Mouse (Mus musculus) midbrain, embryonic 12.5 days (tissue): ENCODE results near the gene Myt1. TPM values are rescaled to one million over a fixed set of nuclear protein-coding genes. Genes with fewer than 3 reads are reported as not detected.

Experiments
- ATAC-seq: fragments of 200-750 bp; cut with Nextera tagmentation; 2 replicates; pipeline ENCODE4 v1.8.0; 2017; ENCODE audit warnings: low read depth, moderate TSS enrichment, moderate library complexity; ENCODE audit not compliant: low FRiP score
- H3K27ac ChIP-seq: fragments of 300-500 bp; sonication (generic); replicated peaks from 2 replicates; pipeline ENCODE4 v1.5.1; 2016; ENCODE audit warnings: mild to moderate bottlenecking
- H3K27me3 ChIP-seq: fragments of 300-500 bp; sonication (generic); 2 replicates; pipeline ENCODE4 v1.6.1; 2016; ENCODE audit warnings: mild to moderate bottlenecking
- H3K36me3 ChIP-seq: fragments of 300-500 bp; sonication (generic); 2 replicates; pipeline ENCODE4 v1.6.1; 2016
- H3K4me1 ChIP-seq: fragments of 300-500 bp; sonication (generic); 2 replicates; pipeline ENCODE4 v1.6.1; 2016
- H3K4me2 ChIP-seq: fragments of 300-500 bp; sonication (generic); replicated peaks from 2 replicates; pipeline ENCODE4 v1.6.1; 2016; ENCODE audit warnings: mild to moderate bottlenecking, moderate library complexity
- H3K4me3 ChIP-seq: fragments of 300-500 bp; sonication (generic); 2 replicates; pipeline ENCODE4 v1.5.1; 2016; ENCODE audit warnings: mild to moderate bottlenecking
- H3K9ac ChIP-seq: fragments of 300-500 bp; sonication (generic); replicated peaks from 2 replicates; pipeline ENCODE4 v1.6.1; 2016; ENCODE audit warnings: mild to moderate bottlenecking, moderate library complexity
- H3K9me3 ChIP-seq: fragments of 300-500 bp; sonication (generic); 2 replicates; pipeline ENCODE4 v1.6.1; 2016; ENCODE audit warnings: mild to moderate bottlenecking
- WGBS: fragments of 180-500 bp; shearing (Covaris S2); methylation state at CpG from one replicate; pipeline ENCODE4 v1.1.7; 2016; 5-methylcytosine and 5-hydroxymethylcytosine counted together
- polyA plus RNA-seq: library from polyadenylated mRNA; unstranded; fragments of >200 nt; fragmentation: Nextera tagmentation; extraction: Ambion mirVana; gene quantifications from 2 replicates; pipeline ENCODE4 v1.2.1, GENCODE M21; 2016

Gene Myt1
- 66.4 and 76.0 TPM in 2 replicates for polyA plus RNA-seq

DNA sequence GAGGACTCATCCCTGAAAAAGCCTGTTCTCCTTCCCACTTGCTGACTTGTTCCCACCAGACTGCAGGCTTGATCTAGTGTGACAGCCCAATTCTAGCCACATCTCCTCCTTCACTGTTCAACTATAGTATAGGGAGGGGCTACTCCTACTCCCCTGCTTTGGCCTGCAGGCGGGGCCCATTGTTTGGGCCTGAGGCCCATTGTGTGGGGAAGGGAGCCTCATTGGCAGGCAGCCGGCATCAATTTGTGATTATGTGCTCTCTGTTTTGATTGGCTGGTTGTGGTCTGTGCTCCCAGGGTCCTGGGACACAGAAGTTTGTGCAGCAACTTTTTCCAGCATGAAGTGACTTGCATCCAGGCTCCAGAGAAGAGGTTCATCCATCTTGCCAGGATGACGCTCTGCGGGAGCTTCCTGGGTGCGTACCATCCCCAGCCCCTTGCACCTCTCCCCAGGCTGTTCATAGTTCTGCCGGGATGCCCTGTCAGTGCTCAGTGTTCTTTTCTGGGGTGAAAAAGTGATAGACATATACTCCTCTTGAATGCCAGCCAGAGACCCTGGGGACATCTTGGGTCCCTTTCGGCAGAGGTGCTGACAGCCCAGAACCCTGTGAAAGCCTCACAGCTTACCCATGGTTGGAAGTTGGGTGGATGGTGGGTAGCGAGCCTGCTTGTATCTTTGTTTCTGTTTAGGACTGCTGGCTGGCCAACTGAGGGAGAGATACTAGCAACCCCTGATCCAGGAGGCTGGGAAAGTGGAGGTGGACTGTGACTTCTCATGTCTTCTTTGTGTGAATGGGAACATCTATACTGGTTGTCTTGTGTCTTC, at the start of gene Myt1:
TSS of gene Myt1 (plus strand) at position 327 of the 825 bp plus-strand sequence.
- Histone ChIP-seq H3K4me1 (peaks cover 64% of the 10 kb centered on the region), H3K9me3 (no peaks in the 10 kb centered on the region), H3K4me2 (peak within 1 kb of the TSS; percentile 62), H3K36me3 (no peaks in the 10 kb centered on the region), H3K9ac (peak within 1 kb of the TSS; percentile 68), H3K27me3 (no peaks in the 10 kb centered on the region), H3K27ac (peak within 1 kb of the TSS; percentile 97), H3K4me3 (peak within 1 kb of the TSS; percentile 44)
- peak; percentile 90 for ATAC-seq
- 16% methylated on average over 8 of the region's 8 CpGs for WGBS

DNA sequence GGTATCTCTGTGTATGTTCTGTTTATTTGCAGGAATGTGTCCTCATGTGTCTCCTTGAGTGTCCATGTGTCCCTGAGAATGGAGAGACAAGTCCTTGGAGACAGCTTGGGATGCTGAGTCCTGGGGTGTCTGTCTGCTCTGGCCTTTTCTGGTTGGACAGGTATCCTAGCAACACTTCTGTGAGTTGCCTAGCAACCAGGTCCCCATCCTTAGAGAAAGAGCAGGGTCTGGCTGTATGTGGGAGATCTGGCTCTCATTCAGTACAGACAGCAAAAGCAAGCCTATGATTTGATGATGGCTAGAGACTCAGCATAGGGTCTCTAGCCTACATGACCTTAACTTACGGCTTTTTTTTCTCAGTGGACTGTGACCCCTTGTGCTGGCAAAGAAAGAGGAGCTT, 49.4 kb upstream of the Myt1 start:
- Histone ChIP-seq H3K4me3 (no peak overlapping the region), H3K27me3 (no peaks in the 10 kb centered on the region), H3K9ac (peak overlapping the region; percentile 39; the same call in 1 of the 2 replicates), H3K4me1 (peaks cover 40% of the 10 kb centered on the region), H3K9me3 (no peaks in the 10 kb centered on the region), H3K27ac (peak overlapping the region; percentile 88), H3K4me2 (peak overlapping the region; percentile 53), H3K36me3 (peaks cover 5% of the 10 kb centered on the region)
- 53% methylated on average over 1 of the region's 1 CpGs for WGBS
- peak; percentile 68 for ATAC-seq

DNA sequence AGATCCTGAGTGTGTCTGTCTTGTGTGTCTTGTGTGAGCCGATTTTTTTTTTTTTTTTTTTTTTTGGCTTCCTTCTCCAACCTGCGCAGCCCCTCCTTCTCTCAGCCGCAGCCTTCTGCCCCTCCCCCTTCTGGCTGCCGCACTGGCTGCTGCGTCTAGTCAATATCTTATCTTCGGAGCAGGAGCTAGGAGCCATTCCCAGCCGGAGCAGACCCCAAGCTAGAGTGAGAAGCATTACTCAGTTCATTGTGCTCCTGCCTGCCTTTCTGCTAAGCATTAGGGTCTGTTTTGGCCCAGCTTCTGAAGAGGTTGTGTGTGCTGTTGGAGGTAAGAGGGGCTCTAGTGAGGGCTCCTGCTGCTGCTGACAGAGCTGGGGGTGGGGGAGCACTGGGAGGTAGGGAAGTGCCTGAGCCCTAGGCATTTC, 48.2 kb upstream of the Myt1 start, which contains the start of gene Oprl1:
TSS of gene Oprl1 (plus strand) at position 114 of the 424 bp plus-strand sequence.
- Histone ChIP-seq H3K9me3 (no peaks in the 10 kb centered on the region), H3K4me2 (peak within 1 kb of the TSS; percentile 53), H3K27ac (peak within 1 kb of the TSS; percentile 88), H3K4me1 (peaks cover 40% of the 10 kb centered on the region), H3K27me3 (no peaks in the 10 kb centered on the region), H3K36me3 (peaks cover 16% of the 10 kb centered on the region), H3K4me3 (peak within 1 kb of the TSS; percentile 45), H3K9ac (peak within 1 kb of the TSS; percentile 57)
- 2% methylated on average over 7 of the region's 7 CpGs for WGBS
- ATAC-seq: peak; percentile 70

DNA sequence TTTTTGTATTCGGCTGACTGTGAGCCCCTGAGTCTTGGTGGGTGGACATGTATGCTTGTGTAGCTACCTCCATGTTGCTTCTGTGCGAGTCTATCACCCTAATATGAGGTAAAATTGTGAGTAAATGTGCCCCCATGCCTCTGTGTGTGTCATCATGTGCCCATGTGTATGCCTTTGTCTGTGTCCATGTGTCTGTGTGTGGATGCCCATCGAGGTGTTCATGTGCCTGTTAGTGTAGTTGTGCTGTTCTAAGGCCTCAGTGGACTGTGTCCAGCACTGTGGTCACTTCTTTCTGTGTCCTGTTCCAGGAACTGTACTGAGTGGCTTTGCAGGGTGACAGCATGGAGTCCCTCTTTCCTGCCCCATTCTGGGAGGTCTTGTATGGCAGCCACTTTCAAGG, 47.8 kb upstream of the Myt1 start:
- no peaks in the 10 kb centered on the region for H3K9me3 ChIP-seq
- ATAC-seq: peak; percentile 21

DNA sequence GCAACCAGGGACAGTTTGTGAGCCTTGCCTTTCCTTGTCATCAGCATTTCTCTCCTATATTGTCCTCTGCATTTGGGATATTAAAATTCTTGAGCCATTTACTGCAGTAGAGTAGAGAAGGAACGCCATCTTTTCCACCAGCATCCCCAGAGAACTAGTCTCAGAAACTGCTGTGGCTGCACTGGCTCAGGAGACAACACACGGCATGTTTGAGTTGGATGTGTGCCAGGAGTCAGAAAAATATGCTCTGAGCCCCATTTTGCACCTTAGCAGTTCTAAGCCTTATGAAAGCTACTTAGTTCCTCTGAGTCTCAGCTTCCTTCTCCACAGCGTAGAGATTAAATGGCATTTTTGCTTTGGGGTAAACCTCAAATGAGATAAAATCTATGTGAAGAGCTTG, 46.1 kb upstream of the Myt1 start:
- Histone ChIP-seq H3K36me3 (peaks cover 16% of the 10 kb centered on the region), H3K4me3 (no peak overlapping the region), H3K4me2 (peak overlapping the region; percentile 53), H3K27ac (no peak overlapping the region), H3K9ac (no peak overlapping the region), H3K27me3 (no peaks in the 10 kb centered on the region), H3K4me1 (peaks cover 40% of the 10 kb centered on the region), H3K9me3 (no peaks in the 10 kb centered on the region)
- ATAC-seq: no peak
- WGBS: 78% methylated on average over 3 of the region's 3 CpGs

More for the DNA sequence above, 47.8 kb upstream of the Myt1 start:
- Histone ChIP-seq H3K9ac (peak overlapping the region; percentile 57), H3K36me3 (peaks cover 16% of the 10 kb centered on the region), H3K27ac (peak overlapping the region; percentile 88), H3K4me2 (peak overlapping the region; percentile 53), H3K27me3 (no peaks in the 10 kb centered on the region), H3K4me1 (peaks cover 40% of the 10 kb centered on the region), H3K4me3 (peak overlapping the region; percentile 45)
- 69% methylated on average over 3 of the region's 3 CpGs for WGBS

DNA sequence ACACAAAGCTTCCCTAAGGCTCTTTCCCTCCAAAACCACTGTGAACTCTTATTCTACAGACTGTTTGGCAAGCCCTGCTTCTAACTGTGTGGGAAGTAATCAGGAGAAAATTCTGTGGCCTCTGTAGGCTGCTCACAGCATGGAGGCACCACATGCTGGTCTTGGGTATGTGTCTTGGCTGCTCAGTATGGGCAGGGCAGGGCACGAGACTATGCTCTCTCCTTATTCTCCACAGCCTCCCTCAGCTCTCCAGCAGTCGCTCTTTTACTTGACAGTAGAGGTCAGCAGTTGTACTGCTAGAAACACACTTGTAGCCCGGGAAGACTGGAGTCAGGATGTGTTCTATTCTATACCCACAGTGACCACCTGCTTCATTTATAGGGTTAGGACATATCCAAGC, 43.1 kb upstream of the Myt1 start:
- Histone ChIP-seq H3K4me3 (no peak overlapping the region), H3K36me3 (peaks cover 16% of the 10 kb centered on the region), H3K27me3 (no peaks in the 10 kb centered on the region), H3K9me3 (no peaks in the 10 kb centered on the region), H3K4me1 (peaks cover 21% of the 10 kb centered on the region; the same call in 1 of the 2 replicates), H3K9ac (no peak overlapping the region), H3K27ac (no peak overlapping the region), H3K4me2 (no peak overlapping the region)
- 32% methylated on average over 3 of the region's 3 CpGs for WGBS
- no peak for ATAC-seq

DNA sequence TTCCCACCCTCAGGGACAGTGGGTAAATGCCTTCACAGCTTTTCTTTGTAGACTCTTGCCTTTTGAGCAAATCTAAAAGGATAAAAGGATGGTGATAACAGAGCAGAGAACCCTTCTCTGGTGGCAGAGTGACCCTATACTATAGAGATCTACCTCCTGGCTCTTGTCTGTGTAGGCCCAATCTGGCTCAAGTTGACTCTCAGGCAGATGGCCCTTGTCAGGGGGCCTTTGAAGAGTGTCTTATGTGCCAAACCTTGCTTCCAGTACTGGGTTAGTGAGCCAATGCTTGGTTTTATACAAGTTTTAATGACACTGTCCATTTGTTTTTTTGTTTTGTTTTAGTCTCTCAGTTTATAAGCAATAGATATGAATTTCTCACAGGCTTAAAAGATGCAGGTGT, 41.9 kb upstream of the Myt1 start:
- Histone ChIP-seq H3K27me3 (no peaks in the 10 kb centered on the region), H3K9me3 (no peaks in the 10 kb centered on the region), H3K36me3 (peaks cover 16% of the 10 kb centered on the region), H3K4me3 (no peak overlapping the region), H3K9ac (no peak overlapping the region), H3K4me1 (peaks cover 10% of the 10 kb centered on the region; the same call in 1 of the 2 replicates), H3K27ac (no peak overlapping the region), H3K4me2 (no peak overlapping the region)
- no peak for ATAC-seq

DNA sequence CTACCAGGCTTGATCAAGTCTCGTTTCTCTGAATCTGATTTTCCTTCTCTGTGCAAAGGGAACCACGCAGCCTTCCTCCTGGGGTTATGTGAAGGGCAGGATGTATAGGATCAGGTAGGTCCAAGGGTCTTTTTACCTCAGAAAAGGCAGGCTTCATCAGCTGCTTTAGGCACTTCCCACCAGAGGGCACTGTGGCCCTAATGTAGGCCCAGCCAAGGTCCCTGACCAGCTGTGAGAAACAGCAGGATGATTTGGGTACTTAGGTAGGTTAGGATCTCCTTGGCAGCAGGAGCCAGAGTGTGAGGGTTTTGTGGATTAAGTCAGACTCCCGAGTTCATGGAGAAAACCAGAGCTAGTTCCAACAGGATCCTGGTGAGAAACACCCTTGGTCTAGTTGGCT, 40.9 kb upstream of the Myt1 start:
- Histone ChIP-seq H3K36me3 (peaks cover 16% of the 10 kb centered on the region), H3K9ac (no peak overlapping the region), H3K9me3 (no peaks in the 10 kb centered on the region), H3K4me2 (no peak overlapping the region), H3K27ac (no peak overlapping the region), H3K27me3 (no peaks in the 10 kb centered on the region), H3K4me1 (no peaks in the 10 kb centered on the region), H3K4me3 (no peak overlapping the region)
- peak; percentile 41; the same call in 1 of the 2 replicates for ATAC-seq
- WGBS: 9% methylated on average over 3 of the region's 3 CpGs

DNA sequence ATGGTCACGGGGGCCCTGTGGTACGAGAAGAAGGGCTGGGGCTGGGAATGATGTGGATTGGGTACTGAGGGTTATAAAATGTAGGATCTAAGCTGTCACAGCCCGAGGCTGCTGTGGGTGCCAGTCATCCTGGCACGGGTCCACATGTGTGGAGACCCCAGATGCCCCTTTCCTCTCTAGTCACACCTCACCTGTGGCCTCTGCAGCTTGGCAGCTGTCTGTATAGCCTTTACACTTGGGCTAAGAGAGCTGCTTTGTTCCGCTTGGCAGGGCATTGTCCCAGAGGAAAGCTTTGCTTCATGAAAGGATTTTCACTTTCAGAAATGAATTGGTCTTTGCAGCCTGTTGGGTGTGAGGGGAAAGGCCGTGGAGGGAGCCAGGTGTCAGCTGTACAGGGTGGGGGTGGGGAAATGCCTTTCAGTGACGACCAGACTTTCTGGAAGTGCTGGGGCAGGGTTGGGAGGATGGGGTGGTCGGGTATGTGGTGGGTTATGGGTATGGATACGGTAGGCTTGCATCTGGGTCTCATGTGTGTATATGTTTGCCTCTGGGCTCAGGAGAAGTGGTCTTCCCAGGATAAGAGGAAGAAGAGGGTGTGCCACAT, 35.4 kb upstream of the Myt1 start:
- peaks cover 9% of the 10 kb centered on the region for H3K4me1 ChIP-seq
- no peak overlapping the region for H3K9ac ChIP-seq
- 47% methylated on average over 9 of the region's 9 CpGs for WGBS
- peak overlapping the region; percentile 39; the same call in 1 of the 2 replicates for H3K27ac ChIP-seq
- ATAC-seq: no peak
- 0 out of 2 replicates have a peak, but pooled peaks cover 4% of the 10 kb centered on the region for H3K36me3 ChIP-seq
- H3K4me3 ChIP-seq: no peak overlapping the region
- H3K4me2 ChIP-seq: no peak overlapping the region
- H3K9me3 ChIP-seq: no peaks in the 10 kb centered on the region
- no peaks in the 10 kb centered on the region for H3K27me3 ChIP-seq

DNA sequence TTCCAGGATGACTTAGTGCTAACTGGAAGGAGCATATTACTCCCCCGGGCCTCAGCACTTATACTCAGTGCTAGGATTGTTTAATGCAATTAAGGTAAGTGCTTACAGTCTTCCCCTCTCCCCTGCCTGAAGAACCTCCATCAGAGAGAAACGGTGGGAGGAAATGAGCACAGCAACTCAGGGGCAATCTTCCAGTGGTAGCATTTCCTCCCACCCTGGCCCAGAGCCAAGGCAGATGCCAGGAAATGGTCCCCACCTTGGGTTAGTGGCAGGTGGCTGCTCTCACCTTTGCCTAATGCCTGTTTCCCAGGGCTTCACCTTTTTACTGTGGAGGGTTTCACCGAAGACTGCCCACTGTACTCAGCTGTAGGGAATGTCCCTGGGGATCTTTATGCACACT, 33.1 kb upstream of the Myt1 start:
- H3K9me3 ChIP-seq: no peaks in the 10 kb centered on the region
- WGBS: 77% methylated on average over 3 of the region's 3 CpGs
- H3K4me3 ChIP-seq: no peak overlapping the region
- ATAC-seq: no peak
- H3K27me3 ChIP-seq: no peaks in the 10 kb centered on the region
- H3K9ac ChIP-seq: no peak overlapping the region
- H3K4me1 ChIP-seq: peaks cover 9% of the 10 kb centered on the region
- 0 out of 2 replicates have a peak, but pooled peaks cover 4% of the 10 kb centered on the region for H3K36me3 ChIP-seq
- H3K27ac ChIP-seq: no peak overlapping the region
- no peak overlapping the region for H3K4me2 ChIP-seq

DNA sequence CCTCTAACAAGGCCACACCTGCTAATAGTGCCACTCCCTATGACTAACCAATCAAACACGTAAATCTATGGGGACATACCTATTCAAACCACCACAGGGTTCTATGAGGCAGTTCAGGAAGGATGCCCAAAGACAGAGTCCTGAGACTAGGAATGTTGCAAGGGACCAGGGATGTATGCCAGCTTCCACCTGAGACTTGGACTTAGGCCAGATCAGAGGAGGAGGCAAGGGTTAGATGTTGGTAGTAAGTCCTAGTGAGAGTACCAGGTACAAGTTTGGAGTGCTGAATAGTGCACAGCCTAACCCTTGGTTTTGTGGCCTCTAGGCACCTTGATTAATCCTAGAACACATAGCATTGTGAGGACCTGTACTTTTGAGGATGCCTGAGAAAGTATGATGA, 10.5 kb upstream of the Myt1 start:
- WGBS: 78% methylated on average over 1 of the region's 1 CpGs

DNA sequence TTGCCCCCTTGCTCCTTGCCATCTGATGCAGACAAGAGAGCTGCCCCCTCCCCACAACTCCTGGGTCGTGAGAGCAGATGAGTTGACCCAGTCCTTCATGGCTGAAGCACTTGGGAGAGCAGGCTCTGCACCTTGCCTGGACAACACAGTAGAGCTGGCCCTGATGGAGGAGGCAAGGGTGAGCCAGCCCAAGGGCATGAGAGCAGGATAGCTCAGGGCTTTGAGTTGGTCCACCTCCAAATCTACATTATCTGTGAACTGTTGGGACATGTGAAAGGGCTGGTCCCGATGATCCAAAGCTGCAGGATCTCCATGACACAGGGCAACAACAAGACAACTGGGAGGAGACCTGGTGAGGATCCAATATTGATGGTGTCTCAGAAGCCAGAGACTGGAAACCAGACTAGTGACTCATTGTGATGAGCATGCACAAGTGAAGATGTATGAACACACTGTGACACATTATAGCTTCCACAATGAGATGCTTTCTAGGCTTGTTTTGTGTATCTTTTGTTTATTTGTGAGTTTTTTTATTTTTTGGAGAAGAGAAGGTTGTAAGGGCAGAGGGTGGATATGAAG, 4.9 kb upstream of the Myt1 start:
- Histone ChIP-seq H3K4me3 (no peak overlapping the region), H3K27me3 (no peaks in the 10 kb centered on the region), H3K27ac (peak overlapping the region; percentile 85; the same call in 1 of the 2 replicates), H3K36me3 (no peaks in the 10 kb centered on the region), H3K9ac (no peak overlapping the region), H3K4me2 (no peak overlapping the region), H3K9me3 (no peaks in the 10 kb centered on the region), H3K4me1 (peaks cover 30% of the 10 kb centered on the region)
- WGBS: 76% methylated on average over 2 of the region's 2 CpGs
- no peak for ATAC-seq

More for the DNA sequence above, 10.5 kb upstream of the Myt1 start:
- no peaks in the 10 kb centered on the region for H3K36me3 ChIP-seq
- H3K9ac ChIP-seq: no peak overlapping the region
- H3K4me3 ChIP-seq: no peak overlapping the region
- H3K4me2 ChIP-seq: no peak overlapping the region
- no peaks in the 10 kb centered on the region for H3K4me1 ChIP-seq
- ATAC-seq: no peak
- H3K27ac ChIP-seq: no peak overlapping the region
- no peaks in the 10 kb centered on the region for H3K27me3 ChIP-seq
- no peaks in the 10 kb centered on the region for H3K9me3 ChIP-seq
